Mouse (Mus musculus): ENCODE results near the gene Plxnb2.

- TF ChIP-seq CTCF (IDR thresholded peaks at IDR 0.05; ENCODE audit: low read depth), result no peak
- TF ChIP-seq EP300 (IDR thresholded peaks at IDR 0.05; ENCODE audit: low read depth), result peak; percentile 29; the same call in 1 of the 2 replicates
These were observed 10.5 kb downstream of the Plxnb2 start for GRCm38 (mm10) chr15:89170102-89170501.
